Mouse (Mus musculus) myocyte (in vitro differentiated cells): ENCODE results near the gene Caskin2. TPM values are rescaled to one million over a fixed set of nuclear protein-coding genes. Genes with fewer than 3 reads are reported as not detected.

Experiments
- H3K27me3 ChIP-seq: one replicate; pipeline ENCODE4 v1.6.1; 2011; ENCODE audit not compliant: control insufficient read depth, insufficient read depth, insufficient read length
- H3K36me3 ChIP-seq: one replicate; pipeline ENCODE4 v1.6.1; 2011; ENCODE audit not compliant: control insufficient read depth, insufficient read depth
- H3K4me2 ChIP-seq: one replicate; pipeline ENCODE4 v1.6.1; 2011; ENCODE audit warnings: low read depth, control low read depth
- H3K4me3 ChIP-seq: one replicate; pipeline ENCODE4 v1.5.1; 2011; ENCODE audit warnings: mild to moderate bottlenecking, control low read depth, moderate library complexity
- H3K79me2 ChIP-seq: one replicate; pipeline ENCODE4 v1.6.1; 2011; ENCODE audit not compliant: control insufficient read depth, insufficient read depth
- H3ac ChIP-seq: one replicate; pipeline ENCODE4 v1.6.1; 2011; ENCODE audit not compliant: control insufficient read depth, insufficient read length
- CEBPB ChIP-seq: IDR thresholded peaks from 2 replicates; pipeline ENCODE4 v1.6.1; 2011; ENCODE audit warnings: mild to moderate bottlenecking, moderate library complexity; ENCODE audit not compliant: poor library complexity, insufficient read depth, severe bottlenecking
- E2F4 ChIP-seq: IDR thresholded peaks from one replicate; pipeline ENCODE4 v1.6.1; 2011; ENCODE audit warnings: mild to moderate bottlenecking, control low read depth, moderate library complexity; ENCODE audit not compliant: insufficient read depth
- MAX ChIP-seq: IDR thresholded peaks from one replicate; pipeline ENCODE4 v1.6.1; 2011; ENCODE audit warnings: low read depth, mild to moderate bottlenecking, control low read depth
- MYOD1 ChIP-seq, 3 experiments: IDR thresholded peaks; one replicate each; pipeline ENCODE4 v1.6.1; 2011; ENCODE audit warnings: control low read depth in 2 of 3, low read depth in 2 of 3, mild to moderate bottlenecking in 2 of 3, moderate library complexity in 1 of 3; ENCODE audit not compliant: insufficient read length in 2 of 3, control insufficient read depth in 1 of 3
- MYOG ChIP-seq, 3 experiments: IDR thresholded peaks; one replicate each; pipeline ENCODE4 v1.6.1; 2011; ENCODE audit warnings: control low read depth in 2 of 3, low read depth in 2 of 3, mild to moderate bottlenecking in 2 of 3; ENCODE audit not compliant: insufficient read length in 2 of 3, control insufficient read depth in 1 of 3, insufficient read depth in 1 of 3
- POLR2A ChIP-seq: IDR thresholded peaks from one replicate; pipeline ENCODE4 v1.6.1; 2011; ENCODE audit warnings: low read depth, mild to moderate bottlenecking, control low read depth, moderate library complexity; ENCODE audit not compliant: insufficient read length
- POLR2AphosphoS2 ChIP-seq: IDR thresholded peaks from one replicate; pipeline ENCODE4 v1.6.1; 2011; ENCODE audit warnings: low read depth, control low read depth; ENCODE audit not compliant: insufficient read length
- REST ChIP-seq: IDR thresholded peaks from one replicate; pipeline ENCODE4 v1.6.1; 2011; ENCODE audit warnings: mild to moderate bottlenecking, control low read depth, moderate library complexity; ENCODE audit not compliant: insufficient read depth, insufficient read length
- SRF ChIP-seq: IDR thresholded peaks from one replicate; pipeline ENCODE4 v1.6.1; 2011; ENCODE audit warnings: low read depth; ENCODE audit not compliant: control insufficient read depth, insufficient read length
- TCF12 ChIP-seq: IDR thresholded peaks from one replicate; pipeline ENCODE4 v1.6.1; 2011; ENCODE audit warnings: mild to moderate bottlenecking, control low read depth; ENCODE audit not compliant: poor library complexity, insufficient read depth, severe bottlenecking
- TCF3 ChIP-seq: IDR thresholded peaks from one replicate; pipeline ENCODE4 v1.6.1; 2011; ENCODE audit warnings: low read depth, control low read depth; ENCODE audit not compliant: insufficient read length
- USF1 ChIP-seq: IDR thresholded peaks from one replicate; pipeline ENCODE4 v1.6.1; 2011; ENCODE audit warnings: low read depth, mild to moderate bottlenecking, control low read depth, moderate library complexity
- polyA plus RNA-seq: library from polyadenylated mRNA; unstranded; fragments of >200 nt; fragmentation: generic; extraction: Trizol; gene quantifications from one replicate; pipeline ENCODE4 v1.2.1, GENCODE M21; 2012; ENCODE audit warnings: missing spikeins

The Caskin2 gene
- polyA plus RNA-seq, 1 experiment = 8.0 TPM

DNA sequence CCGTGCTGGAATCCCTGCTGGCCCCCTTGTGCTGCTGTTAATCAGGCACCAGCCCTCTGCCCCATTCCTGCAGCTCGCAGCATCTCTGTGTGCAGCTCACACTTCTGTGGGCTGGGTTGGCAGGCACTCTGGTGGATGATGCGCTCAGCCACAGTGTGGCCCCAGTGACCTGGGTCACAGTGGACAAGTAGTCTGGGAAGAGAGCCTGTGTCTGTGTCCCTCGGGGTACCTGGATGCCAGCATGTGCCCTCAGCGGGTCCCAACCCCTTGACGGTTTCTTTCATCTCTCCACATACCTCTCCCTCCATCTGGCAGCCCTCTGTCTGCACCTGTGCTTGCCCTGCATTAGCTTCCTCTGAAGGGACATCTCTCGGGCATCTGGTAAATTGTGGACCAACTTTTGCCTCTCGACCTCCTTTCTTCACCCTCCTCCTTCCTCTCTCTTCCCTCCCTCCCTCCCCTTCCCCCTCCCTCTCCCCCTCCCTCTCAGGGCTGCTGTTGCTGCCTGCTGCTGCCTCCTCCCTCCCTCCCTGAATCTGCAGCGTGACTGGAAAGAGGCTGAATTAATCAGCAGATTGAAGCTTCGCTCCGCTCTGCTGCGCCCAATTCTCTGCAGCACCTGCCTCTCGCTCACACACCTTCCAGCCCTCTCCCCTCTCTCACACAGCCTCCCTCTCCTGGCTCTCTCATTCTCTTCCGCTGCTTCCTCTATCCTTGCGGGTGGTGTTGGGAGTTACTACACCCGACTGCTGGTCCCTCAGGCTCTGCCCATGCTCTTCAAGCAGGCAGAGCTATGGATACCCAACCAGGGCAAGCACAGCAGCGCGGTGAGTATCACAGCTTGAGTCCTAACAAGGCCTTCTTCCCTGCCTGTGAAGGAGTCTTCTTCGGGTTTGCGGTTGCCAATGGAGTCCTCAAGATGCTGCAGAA, 33.0 kb downstream of the Caskin2 start:
- TF ChIP-seq MYOG (IDR thresholded peaks at IDR 0.05; ENCODE audit: control insufficient read depth in 1 of 3, insufficient read depth in 1 of 3, insufficient read length in 2 of 3, low read depth in 2 of 3) = no peak
- no peak for TF ChIP-seq USF1
- TF ChIP-seq TCF3 = no peak
- TF ChIP-seq MYOD1 (IDR thresholded peaks at IDR 0.05; ENCODE audit: control insufficient read depth in 1 of 3, insufficient read length in 2 of 3, low read depth in 2 of 3) = no peak
- TF ChIP-seq REST = no peak
- no peak for TF ChIP-seq POLR2AphosphoS2
- TF ChIP-seq CEBPB = no peak
- TF ChIP-seq POLR2A = no peak
- TF ChIP-seq E2F4 = no peak
- no peak for TF ChIP-seq SRF
- no peak for TF ChIP-seq TCF12
- no peaks in the 10 kb centered on the region for H3K79me2 ChIP-seq
- no peaks in the 10 kb centered on the region for H3K27me3 ChIP-seq
- H3ac ChIP-seq = no peak overlapping the region
- H3K36me3 ChIP-seq = no peaks in the 10 kb centered on the region
- no peak overlapping the region for H3K4me2 ChIP-seq
- H3K4me3 ChIP-seq = no peak overlapping the region

DNA sequence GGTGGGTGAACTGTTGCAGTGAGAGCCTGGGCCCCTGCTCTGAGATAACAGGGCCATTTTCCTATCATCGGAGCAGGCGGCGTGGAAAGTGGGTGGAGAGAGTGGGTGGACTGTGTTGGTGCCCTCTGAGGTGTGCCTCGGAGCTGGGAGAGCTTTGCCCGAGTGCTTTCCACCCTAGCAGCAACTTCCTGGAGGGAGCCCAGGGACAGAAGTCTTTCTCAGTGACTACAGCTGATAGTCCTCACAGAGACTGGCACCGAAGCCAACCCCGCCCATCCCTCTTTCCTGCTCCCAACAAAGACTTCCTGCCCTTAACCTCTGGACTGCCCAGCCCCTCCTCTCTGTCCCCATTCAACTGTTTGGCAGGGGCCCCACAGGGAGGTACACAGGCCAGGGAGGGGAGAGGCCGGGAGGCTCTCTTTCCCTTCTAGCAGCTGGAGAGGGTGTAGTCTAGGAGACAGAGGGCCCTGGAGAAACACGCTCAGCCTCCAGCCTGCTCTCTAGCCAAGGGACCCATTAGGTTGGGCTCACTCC, 34.3 kb downstream of the Caskin2 start:
- Histone ChIP-seq H3K4me3 (no peak overlapping the region), H3ac (no peak overlapping the region), H3K4me2 (no peak overlapping the region), H3K27me3 (no peaks in the 10 kb centered on the region), H3K79me2 (no peaks in the 10 kb centered on the region), H3K36me3 (no peaks in the 10 kb centered on the region)
- TF ChIP-seq MYOG (IDR thresholded peaks at IDR 0.05; ENCODE audit: control insufficient read depth in 1 of 3, insufficient read depth in 1 of 3, insufficient read length in 2 of 3, low read depth in 2 of 3) (no peak), TCF12 (no peak), CEBPB (no peak)

DNA sequence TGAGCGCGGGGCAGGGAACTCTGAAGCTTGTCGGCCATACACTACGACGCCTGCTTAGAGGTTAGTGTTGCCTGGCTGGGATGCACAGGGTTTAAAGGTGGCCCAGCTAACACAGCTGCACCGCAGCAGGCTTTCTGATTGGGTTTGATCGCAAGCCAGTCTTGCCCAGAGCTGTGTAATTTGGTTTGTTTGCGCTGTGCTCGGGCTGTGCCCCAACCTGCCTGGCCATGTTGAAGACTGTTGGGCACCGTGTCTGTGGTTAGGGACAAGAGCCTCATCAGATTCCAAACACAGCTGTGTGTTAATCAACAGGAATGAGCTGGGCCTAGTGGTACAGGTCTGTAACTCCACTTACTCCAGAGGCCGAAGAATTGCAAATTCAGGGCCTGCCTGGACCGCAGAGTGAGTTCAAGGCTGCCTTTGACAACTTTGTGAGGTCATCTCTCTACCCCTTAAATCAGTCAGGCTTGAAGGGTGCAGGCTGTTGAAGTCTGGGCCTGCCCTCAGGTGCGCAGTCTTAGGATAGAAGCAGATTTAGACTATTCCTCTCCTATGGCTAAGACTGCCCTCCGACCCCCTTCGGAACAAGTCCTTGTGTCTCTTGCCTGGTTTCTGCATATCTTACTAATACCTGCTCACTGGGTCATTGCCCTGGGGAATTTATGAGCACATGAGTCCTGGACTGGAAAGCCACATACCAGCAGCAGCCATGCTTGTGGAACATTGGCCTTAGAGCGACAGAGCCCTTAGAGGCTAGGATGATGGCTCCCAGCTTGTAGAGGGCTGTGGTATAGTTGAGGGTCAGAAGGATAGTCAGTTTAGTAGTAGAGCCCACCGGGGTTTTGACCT, 35.7 kb downstream of the Caskin2 start:
- no peak for TF ChIP-seq TCF12
- TF ChIP-seq SRF = no peak
- no peak for TF ChIP-seq REST
- TF ChIP-seq POLR2A = no peak
- no peak for TF ChIP-seq MYOG (IDR thresholded peaks at IDR 0.05; ENCODE audit: control insufficient read depth in 1 of 3, insufficient read depth in 1 of 3, insufficient read length in 2 of 3, low read depth in 2 of 3)
- Histone ChIP-seq H3K27me3 (no peaks in the 10 kb centered on the region), H3K36me3 (no peaks in the 10 kb centered on the region), H3K4me3 (no peak overlapping the region), H3K79me2 (no peaks in the 10 kb centered on the region), H3K4me2 (no peak overlapping the region), H3ac (no peak overlapping the region)

DNA sequence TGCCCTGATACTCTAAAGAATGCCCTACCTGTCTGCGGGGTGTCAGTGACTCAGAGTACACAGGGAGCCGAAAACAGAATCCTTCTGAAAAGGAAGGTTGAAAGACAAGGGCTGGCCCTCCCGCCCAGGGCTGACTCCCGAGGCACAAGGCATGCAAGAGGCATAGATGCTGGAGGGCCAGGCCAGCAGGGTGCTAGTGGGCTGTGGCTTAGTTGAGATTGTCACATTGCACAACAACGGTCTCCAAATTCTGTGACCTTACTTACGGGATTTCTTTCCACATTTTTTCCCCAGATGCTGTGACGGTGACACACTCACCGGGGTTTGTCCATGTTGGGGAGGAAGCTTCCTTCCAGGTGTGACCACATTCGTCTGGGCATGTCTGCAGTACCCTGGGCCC, 36.5 kb downstream of the Caskin2 start:
- no peak overlapping the region for H3K4me2 ChIP-seq
- TF ChIP-seq TCF12 = no peak
- no peak for TF ChIP-seq TCF3
- TF ChIP-seq POLR2AphosphoS2 = no peak
- no peak for TF ChIP-seq E2F4
- TF ChIP-seq REST = no peak
- no peak for TF ChIP-seq MYOD1 (IDR thresholded peaks at IDR 0.05; ENCODE audit: control insufficient read depth in 1 of 3, insufficient read length in 2 of 3, low read depth in 2 of 3)
- TF ChIP-seq MAX = no peak
- no peak for TF ChIP-seq SRF
- TF ChIP-seq MYOG (IDR thresholded peaks at IDR 0.05; ENCODE audit: control insufficient read depth in 1 of 3, insufficient read depth in 1 of 3, insufficient read length in 2 of 3, low read depth in 2 of 3) = no peak
- no peak for TF ChIP-seq CEBPB
- TF ChIP-seq USF1 = no peak
- TF ChIP-seq POLR2A = no peak
- no peaks in the 10 kb centered on the region for H3K36me3 ChIP-seq
- no peaks in the 10 kb centered on the region for H3K79me2 ChIP-seq
- H3K27me3 ChIP-seq = no peaks in the 10 kb centered on the region
- H3K4me3 ChIP-seq = no peak overlapping the region
- no peak overlapping the region for H3ac ChIP-seq
